Mouse (Mus musculus) right cerebral cortex, adult 18-20 months (tissue): ENCODE results near the gene Cmc1.
A peak's percentile ranks its signal among the peaks of the same experiment; 100 is the strongest.
"Not testable (repeated sequence)": the region's sequence is repeated elsewhere in the genome, so short reads cannot be mapped to it uniquely, and the experiment has no call there.

Experiments used
- DNase-seq: peaks from one replicate; pipeline ENCODE4 v3.0.0; 2022; ENCODE audit warnings: mixed read lengths

Cmc1 gene

GRCm38 (mm10) chr9:118149407-118150402 is at the start of gene Cmc1:
Gene Cmc1 (minus strand): TSS chr9:118150177.
- DNase-seq = peak; percentile 96

GRCm38 (mm10) chr9:118198557-118198956 is 48.6 kb upstream of the Cmc1 start:
- no peak for DNase-seq

- no peak for DNase-seq
Observed at GRCm38 (mm10) chr9:118196661-118197390, 46.8 kb upstream of the Cmc1 start.

- no peak for DNase-seq
Observed at GRCm38 (mm10) chr9:118193263-118193662, 43.3 kb upstream of the Cmc1 start.

- no peak for DNase-seq
Observed at GRCm38 (mm10) chr9:118191276-118191675, 41.3 kb upstream of the Cmc1 start.

GRCm38 (mm10) chr9:118188374-118188773 is 38.4 kb upstream of the Cmc1 start:
- no peak for DNase-seq

- no peak for DNase-seq
Observed at GRCm38 (mm10) chr9:118187420-118187819, 37.4 kb upstream of the Cmc1 start.

- DNase-seq = no peak
Observed at GRCm38 (mm10) chr9:118186776-118187175, 36.8 kb upstream of the Cmc1 start.

- peak; percentile 6 for DNase-seq
Observed at GRCm38 (mm10) chr9:118179136-118180025, 29.4 kb upstream of the Cmc1 start.

- DNase-seq = no peak
Observed at GRCm38 (mm10) chr9:118176687-118177086, 26.7 kb upstream of the Cmc1 start.

GRCm38 (mm10) chr9:118175411-118175810 is 25.4 kb upstream of the Cmc1 start:
- no peak for DNase-seq

- no peak for DNase-seq
Observed at GRCm38 (mm10) chr9:118173086-118173485, 23.1 kb upstream of the Cmc1 start.

GRCm38 (mm10) chr9:118168544-118168943 is 18.6 kb upstream of the Cmc1 start:
- no peak for DNase-seq

GRCm38 (mm10) chr9:118167606-118168005 is 17.6 kb upstream of the Cmc1 start:
- DNase-seq = no peak

GRCm38 (mm10) chr9:118161536-118161935 is 11.6 kb upstream of the Cmc1 start:
- DNase-seq = no peak

- no peak for DNase-seq
Observed at GRCm38 (mm10) chr9:118159936-118160335, 10.0 kb upstream of the Cmc1 start.

GRCm38 (mm10) chr9:118158201-118158600 is 8.2 kb upstream of the Cmc1 start:
- DNase-seq = no peak

GRCm38 (mm10) chr9:118157234-118157633 is 7.3 kb upstream of the Cmc1 start:
- DNase-seq = no peak

GRCm38 (mm10) chr9:118154666-118155065 is 4.7 kb upstream of the Cmc1 start:
- DNase-seq = no peak

- no peak for DNase-seq
Observed at GRCm38 (mm10) chr9:118151221-118151507, 1.2 kb upstream of the Cmc1 start.

- DNase-seq = no peak
Observed at GRCm38 (mm10) chr9:118150429-118151220, 648 bp upstream of the Cmc1 start.

GRCm38 (mm10) chr9:118140356-118140755 is 9.6 kb downstream of the Cmc1 start:
- not testable (repeated sequence) for DNase-seq
